Mouse (Mus musculus) right cerebral cortex, adult 18-20 months (tissue): ENCODE results near the gene Mindy2.

Source experiments
- DNase-seq: peaks from one replicate; pipeline ENCODE4 v3.0.0; 2022; ENCODE audit warnings: mixed read lengths

The Mindy2 gene

DNA sequence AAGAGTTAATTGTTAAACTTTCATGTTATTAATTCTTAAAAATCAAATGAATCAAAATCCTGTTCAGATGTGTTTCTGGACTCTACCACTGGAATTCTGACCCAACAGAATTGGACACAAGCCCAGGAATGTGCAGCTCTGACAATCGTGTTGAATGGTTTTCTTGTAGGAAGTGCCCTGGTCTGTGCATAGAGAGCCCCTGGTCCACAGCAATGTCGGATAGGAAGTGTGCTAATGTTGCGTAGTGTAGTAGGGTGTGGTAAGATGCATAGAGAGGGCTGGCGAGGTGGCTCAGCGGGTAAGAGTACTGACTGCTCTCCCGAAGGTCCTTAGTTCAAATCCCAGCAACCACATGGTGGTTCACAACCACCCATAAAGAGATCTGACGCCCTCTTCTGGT lies 9.8 kb upstream of the Mindy2 start:
- no peak for DNase-seq

DNA sequence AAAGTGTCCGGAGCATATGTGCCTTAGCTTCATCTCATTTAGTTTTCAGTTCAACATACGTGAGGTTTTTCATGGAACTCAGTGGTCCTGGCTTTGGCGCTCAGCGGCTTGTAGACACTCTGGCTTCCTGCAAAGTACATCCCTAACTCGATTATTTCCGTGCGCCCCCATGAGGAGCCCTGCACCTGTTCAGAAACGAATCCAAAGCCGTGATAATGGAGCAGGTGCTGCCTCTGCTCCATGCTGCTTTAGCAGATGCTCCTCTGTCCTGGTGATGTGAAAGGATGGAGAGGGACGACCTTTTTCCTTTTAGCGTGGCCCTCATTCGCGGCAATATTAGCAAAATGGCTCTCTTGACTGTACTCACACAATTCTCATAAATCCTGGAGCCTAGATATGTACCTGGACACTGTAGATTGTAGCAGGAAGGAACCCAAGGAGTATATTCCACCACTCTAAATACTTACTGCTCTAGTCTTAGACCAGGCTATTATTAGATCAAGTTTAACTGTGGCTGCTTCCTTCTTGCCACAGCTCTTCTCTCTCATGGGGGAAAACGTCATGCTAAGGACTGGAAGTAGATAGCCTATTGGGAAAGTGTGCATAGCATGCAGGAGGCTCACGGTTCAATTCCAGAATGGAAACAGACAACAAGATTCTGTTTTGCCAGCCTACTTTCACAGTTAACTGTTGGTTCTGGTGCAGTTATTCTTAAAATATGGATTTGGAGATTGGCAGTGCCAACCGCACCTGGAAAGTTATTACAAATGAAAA lies 8.6 kb upstream of the Mindy2 start:
- DNase-seq = no peak

DNA sequence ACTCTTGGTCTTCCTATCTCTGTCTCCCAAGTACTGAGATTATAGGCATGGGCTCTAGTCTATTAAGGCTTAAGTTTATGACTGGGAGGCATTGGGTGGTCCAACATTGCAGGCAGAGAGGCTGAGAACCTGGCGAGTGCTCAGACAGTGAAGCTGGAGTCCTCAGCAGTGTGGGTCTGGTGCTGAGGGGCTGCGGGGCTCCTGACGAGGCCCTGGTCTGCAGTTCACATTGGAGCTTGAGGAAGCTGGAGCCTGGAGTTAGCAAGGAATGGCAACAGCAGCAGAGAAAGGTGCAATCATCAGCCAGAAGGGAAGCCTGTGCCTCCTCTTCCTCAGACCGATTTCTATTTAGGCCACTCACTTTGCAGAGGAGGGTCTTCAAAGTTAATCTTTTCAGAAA lies 7.9 kb upstream of the Mindy2 start:
- DNase-seq = no peak

DNA sequence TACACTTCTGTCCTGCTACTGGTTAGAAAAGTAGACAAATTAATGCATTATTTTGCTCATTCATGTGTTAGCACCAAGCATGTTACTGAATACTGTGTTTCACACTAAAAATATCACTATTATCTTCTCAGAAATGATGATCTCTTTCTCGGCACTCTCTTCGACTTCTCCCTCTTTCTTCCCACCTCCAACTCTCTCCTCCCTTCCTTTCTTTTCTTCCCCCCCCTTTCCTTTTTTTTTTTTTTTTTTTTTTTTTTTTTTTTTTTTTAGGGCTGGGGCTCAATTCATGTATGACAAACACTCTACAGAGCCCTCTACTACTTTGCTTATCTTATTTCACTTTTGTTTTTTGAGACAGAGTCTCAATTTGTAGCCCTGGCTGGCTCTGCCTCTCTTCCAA lies 1.3 kb upstream of the Mindy2 start:
- DNase-seq = no peak

DNA sequence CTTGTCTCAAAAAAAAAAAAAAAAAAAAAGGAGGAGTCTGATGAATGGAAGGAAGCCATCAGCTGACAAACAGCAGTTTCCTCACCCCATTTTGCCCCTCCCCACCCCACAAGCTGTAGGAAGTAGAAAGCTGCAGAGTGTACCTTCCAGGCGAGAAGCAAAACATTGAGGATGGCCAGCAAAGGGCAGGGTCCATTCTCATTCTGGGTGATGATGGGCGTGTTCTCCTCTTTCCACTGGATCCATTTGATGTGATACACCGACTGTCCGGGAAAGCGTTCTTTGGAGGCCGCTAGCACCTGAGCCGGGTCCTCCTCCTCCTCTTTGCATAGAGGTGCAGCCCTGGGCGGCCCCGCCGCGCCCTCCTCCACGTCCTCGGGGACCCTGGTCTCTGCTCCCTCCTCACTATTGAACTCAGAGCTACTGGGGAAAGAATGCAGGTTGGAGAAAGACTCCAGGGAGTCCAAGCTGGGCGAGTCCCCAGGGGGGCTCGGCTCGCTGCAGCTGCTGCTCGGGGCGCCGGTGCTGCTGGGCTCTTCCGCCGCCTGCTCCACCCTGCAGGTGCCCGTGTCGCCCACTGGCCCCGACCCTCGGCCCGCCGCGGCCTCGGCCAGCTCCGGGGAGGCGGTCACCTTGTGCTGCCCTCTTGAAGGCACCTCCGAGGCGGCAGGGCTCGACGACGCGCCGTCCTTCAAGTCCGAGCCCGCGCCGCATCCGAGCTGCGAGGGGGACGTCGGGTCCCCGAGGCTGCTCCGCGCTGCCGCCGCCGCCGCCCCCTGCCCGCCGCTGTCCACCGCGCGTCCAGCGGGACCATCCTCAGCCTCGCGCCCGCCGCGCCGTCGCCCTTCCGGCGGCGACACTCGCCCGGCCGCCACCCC lies 605 bp downstream of the Mindy2 start, which contains the start of gene Gm10642:
Gene Gm10642, plus strand, starts transcription at position 122 of the 878 bp plus-strand sequence.
- DNase-seq = peak; percentile 53

DNA sequence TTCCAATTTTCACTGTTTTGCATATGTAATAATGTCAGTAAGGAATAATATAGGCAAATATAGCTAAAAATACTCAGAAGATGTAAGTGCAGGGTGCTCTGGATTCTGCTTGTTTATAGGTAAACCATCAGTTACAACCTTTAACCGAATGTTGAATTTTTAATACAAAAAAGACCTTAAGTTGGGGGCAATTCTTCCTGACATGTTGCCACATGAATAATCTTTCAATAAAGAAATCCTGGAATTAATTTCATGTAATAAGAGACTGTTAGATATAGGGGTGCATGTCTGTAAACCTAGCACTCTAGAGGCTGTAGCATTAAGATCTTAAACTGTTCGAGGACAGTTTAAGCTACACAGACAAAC lies 1.2 kb downstream of the Mindy2 start:
- no peak for DNase-seq

DNA sequence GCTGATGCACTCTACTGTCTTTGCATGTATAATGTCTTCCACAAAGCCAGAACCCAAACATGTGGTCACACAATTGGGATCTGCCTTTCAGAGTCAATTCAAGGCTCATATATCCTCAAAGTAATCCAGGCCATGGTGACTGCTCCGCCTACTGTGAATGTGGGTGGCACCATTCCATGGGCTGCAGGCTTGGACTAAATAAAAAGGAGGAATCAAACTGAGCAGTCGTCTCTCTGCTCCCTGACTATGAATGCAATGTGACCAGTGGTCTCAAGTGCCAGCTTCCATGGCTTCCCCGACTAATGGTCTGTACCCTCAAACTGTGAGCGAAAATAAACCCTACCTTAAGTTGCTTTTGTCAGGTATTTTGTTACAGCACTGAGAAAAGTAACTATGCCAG lies 2.5 kb downstream of the Mindy2 start:
- peak; percentile 20 for DNase-seq

DNA sequence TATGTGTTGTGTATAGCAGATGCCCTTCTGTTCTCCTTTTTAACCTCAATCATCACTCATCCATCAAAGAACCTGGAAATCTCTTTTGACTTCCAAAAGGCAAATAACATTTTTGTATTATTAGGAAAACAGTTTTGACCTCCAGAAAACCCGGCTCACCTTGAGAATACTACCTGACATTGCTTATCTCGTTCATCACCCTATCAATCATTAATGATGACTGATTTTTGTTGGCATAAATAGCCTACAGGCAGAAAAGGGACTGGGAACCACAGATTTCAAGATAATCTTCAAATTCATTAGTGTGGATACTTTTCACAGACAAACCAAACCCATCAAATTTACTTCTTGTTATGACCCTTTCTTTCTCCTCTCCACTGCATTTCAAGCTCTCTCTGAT lies 3.1 kb downstream of the Mindy2 start:
- DNase-seq = no peak

DNA sequence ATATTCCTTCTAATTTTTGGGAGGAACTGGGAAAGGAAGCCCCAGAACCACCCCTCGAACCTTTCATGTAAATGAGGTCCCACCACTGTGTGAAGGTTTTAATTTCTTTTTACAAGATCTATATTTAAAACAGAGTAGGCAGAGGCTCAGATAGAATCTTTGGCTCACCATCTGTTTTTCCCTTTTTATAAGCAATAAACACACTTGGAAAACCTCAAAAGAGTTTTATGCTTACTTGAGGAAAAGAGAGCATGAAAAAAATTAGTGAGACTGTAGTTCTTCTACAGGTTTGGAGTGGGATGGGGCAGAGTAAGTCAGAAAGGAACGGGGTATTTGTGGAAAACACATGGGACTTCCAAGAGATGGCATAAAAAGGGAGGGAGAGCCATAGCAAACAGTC lies 4.8 kb downstream of the Mindy2 start:
- DNase-seq = peak; percentile 5

DNA sequence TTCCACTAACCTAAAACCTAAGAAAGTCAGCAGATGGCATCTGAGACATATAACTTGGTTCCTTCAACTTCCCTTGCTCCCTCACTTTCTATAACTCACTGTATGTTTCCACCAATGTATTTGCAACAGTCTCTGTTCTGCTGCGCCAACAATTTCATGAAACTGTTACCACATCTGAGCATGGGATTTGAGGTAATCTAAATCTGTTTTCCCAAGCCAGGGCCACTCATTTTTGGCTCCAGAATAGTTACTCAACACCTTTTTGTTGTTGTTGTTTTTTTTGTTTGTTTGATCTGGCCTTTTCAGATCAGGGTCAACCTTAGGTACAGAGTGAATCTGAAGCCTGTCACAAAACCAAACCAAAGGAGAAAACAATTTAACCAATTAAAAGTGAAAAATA lies 6.0 kb downstream of the Mindy2 start:
- no peak for DNase-seq

DNA sequence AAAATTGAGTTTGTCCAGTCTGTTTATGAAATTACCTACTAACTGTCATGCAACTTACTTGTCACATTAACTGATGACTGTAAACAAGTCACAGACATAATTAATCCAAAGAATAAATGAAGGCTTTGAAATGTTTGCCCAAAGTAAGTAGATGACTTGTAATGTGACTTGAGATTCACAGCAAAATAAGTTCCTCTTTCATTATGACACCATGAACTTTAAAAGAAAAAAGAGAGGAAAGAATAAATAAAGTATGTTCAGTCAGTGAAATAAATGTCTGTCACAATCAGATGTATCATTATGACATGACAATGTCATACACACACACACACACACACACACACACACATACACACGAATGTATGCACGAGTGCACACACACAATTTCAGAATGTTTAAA lies 6.7 kb downstream of the Mindy2 start:
- no peak for DNase-seq

DNA sequence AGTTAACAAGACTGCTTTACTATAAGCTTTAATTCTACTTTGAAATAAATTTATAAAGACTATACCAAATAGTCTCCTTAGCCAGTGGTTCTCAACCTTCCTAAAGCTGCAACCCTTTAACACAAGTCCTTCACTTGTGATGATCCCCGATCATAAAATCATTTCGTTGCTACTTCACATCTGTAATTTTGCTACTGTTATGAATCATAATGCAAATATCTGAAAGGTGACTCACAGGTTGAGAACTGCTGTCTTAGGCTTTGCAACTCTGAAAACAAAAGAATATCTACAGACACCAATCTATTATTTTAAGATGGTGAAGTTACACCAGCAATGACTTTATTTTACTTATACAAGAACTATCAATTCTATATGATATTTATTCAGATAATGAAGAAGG lies 20.2 kb downstream of the Mindy2 start:
- DNase-seq = no peak

DNA sequence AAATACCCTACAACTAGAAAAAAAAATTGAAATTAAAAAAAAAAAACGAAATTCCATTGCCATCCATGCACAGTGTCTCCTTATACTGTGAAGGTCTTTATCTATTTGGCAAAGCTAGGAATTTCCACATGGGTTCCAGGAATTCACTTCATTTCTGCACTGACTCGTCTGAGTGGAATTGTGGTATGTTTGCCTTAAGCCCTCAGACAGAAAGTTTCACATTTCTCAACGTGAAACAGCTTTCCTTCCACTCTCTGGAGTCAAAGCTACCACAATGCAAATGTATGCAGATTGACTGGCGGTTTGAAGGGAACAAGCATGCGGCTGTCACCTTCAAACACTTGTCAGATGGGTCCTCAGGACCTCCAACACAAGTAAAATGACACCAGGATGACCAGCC lies 25.3 kb downstream of the Mindy2 start:
- DNase-seq = no peak

DNA sequence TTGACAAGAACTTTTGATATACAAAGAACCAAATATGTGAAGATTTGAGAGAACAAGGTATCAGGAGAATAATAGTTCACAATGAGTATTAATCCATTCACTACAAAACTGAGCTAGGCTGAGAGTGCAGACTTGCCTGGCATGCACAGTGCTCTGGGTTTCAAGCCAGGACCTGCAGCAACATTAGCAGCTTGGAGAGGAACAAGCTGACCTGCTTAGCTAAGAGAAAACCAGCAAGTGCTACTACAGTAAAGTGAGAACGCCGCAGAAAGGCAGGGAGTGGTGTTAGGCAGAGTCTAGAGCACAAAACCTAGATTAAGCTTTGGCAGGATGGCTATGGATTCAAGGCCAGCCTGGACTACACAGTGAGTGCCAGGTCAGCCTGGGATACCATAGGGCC lies 27.3 kb downstream of the Mindy2 start:
- DNase-seq = peak; percentile 9

DNA sequence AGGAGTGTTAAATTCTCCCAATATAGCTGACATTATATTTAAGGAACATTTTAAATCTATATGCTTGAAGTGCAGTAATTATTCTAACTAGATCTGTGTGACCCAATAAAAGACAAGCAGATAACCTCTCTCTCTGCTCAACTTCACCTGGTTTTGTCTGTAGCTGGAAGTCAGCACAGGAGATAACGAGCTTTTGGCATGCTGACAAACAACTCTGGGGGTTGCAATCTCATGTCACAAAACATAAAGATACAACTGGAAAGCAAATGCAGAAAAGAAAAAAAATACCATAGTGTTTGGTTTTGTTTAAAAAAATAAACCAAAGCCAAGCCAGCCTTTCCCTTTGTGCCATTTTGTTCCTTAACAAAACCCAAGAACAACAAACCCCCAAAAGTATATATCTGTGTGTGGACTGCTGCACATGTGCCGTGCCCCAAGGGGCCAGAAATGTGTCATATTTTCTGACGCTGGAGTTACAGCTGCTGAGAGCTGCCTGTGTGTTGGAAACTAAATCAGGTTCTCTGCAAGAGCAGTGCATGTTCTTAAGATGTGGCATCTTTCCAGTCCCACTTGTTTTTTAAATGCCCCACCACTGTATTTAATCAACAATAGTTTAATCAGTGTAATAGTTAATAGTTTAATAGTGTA lies 45.8 kb downstream of the Mindy2 start:
- no peak for DNase-seq

DNA sequence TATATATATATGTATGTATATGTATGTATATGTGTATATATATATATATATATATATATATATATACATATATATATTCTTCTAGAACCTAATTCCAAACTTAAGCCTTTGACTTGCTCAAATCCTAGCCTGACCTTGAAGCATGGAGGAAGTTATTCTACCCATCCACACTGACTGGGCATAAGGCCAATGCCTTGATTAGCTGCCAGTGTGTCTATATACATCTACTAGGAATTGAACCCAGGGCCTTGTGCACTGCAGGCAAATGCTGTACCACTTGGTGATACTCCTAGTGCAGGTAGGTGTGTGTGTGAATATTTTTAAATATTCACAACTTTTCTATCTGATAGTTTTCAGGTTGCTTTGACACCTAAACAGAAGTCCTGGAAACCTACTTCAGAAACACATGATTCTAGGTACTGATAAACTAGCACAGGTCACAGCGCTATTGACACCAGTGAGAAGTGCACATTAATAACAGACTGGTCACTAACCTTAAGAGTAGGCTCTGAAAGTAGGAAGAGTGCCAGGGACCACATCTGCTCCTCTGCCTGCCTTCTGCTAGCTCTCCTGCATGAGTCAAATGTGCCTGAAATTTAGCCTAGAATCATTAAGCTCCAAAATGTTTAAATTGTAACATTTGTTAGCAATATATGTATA lies 54.7 kb downstream of the Mindy2 start:
- no peak for DNase-seq

DNA sequence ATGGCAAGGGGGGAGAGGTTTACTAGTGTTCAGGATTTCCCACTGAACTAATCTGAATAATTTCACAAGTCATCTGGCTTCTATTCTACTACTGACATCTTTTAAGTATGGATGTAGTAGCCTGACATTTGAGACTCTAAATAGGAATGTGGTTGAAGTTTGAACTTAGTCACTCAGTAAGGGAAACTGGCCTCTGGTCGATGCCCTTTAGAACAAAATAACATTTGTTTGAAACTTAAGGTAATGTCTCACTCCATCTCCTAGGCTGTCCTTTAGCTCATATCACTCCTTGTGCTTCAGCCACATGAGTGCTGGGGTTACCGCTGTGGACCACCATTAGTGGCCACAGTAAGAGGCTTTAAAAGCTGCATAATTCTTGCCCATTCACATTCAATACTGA lies 58.7 kb downstream of the Mindy2 start:
- DNase-seq = no peak

DNA sequence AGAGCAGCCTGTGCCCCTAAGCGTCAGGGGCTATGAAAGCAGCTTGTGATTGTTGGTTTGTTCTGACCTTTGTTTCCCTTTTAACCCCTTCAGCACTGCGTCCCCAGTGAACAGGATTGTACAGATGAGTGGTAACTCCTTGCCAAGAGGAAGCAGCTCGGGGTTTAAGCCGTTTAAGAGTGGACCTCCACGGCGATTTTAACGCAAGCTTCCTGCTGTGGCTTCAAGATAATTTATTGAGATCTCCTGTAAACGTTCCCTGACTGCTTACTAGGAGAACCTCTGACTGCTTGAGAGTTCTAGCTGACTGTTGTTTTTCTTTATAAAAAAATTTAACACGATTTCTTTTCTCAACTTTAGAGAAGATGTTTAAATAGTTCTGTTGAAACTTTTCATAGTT lies 65.5 kb downstream of the Mindy2 start:
- no peak for DNase-seq

DNA sequence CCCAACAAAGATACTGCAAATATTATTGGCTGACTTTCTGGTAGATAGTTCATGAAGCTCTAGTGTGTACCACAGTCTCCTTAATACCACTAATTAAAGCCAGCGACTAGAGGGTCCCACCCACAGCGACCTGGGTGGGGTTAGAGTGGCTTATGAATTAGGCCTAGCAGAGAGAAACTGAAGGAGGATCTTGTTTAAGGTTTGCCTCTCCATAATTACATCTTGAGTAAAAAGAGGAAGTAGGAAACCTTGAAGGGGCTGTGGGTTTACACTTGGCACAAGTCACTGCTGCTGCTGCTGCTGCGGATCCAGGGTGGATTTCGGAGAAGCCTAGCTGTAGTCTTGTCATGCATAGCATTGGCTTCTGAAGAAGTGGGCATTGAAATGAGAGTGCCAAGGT lies 66.2 kb downstream of the Mindy2 start:
- DNase-seq = no peak

DNA sequence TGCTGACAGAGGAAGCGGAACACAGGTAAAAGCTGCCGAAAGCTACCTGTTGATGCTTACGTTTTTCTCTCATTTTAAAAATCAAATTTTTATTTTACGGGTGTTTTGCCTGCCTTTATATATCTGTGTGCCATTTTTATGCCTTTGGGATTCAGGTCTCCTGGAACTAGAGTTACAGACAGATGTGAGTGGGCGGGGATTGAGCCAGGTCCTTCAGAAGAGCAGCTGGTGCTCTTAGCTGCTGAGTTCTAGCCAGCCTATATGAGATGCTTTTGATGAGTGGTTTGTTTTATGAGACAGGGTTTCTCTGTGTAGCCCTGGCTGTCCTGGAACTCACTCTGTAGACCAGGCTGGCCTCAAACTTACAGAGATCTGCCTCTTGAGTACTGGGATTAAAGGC lies 69.8 kb downstream of the Mindy2 start:
- DNase-seq = peak; percentile 59

DNA sequence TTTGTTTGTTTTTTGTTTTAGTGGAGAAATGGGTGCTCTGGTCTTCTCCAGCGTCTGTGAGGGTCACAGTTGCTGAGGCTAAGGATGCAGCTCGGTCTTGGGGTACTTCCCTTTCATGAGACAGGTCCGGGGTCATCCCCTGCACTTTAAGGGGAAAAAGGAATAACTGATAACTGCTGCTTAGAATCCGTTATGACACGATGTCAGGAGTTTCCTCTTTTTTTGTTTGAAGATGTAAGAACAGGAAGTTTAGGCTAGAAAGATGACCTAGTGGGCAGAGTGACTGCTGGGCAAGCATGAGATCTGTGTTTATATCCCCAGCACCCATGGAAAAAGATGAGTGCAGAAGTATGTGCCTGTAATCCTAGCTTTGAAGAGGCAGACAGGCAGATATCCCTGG lies 71.8 kb downstream of the Mindy2 start:
- DNase-seq = no peak

DNA sequence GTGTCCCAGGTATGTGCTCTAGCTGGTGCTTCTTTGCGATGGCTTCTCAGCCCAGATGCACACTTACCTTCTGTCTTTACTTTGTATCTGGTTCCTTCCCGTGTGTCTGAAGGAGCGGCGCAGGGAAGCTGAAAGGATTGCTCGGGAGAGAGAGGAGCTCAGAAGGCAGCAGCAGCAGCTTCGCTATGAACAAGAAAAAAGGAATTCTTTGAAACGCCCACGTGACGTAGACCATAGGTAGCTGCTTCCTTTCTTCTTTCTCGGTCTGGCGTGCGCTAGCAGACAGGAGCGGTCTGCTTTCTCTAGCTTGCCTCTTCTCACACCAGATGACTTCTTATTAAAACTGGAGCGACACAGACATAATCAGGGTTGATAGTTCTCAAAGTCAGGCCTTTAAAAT lies 72.3 kb downstream of the Mindy2 start:
- no peak for DNase-seq

DNA sequence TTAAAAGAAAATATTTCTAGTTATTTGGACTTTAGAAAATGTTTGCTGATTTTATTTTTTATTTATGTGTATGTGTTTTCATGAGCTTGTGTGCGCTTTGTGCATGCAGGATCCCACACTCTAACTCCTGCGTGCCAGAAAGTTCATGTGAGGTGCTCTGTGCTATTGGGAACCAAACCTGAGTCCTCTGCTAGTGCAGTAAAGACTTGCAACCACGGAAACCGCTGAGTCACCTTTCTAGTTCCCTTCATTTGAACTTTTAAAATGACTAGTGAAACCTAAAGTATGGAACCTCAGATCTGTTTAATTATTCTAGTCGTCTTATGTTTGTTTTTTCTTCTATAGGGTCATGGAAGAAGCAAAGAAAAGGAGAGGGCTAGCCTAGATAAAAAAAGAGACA lies 76.0 kb downstream of the Mindy2 start:
- no peak for DNase-seq
